Mouse (Mus musculus) embryonic facial prominence, embryonic 14.5 days (tissue): ENCODE results near the gene Prm1. TPM values are rescaled to one million over a fixed set of nuclear protein-coding genes. Genes with fewer than 3 reads are reported as not detected.

Experiments
- ATAC-seq: fragments of 200-750 bp; cut with Nextera tagmentation; 2 replicates; pipeline ENCODE4 v1.8.0; 2017; ENCODE audit warnings: low read depth, moderate number of reproducible peaks, moderate TSS enrichment
- DNase-seq: peaks from one replicate; pipeline ENCODE4 v3.0.0-alpha.2; 2015; ENCODE audit warnings: low spot score
- H3K27ac ChIP-seq: fragments of 300-500 bp; sonication (generic); replicated peaks from 2 replicates; pipeline ENCODE4 v1.5.1; 2014; ENCODE audit warnings: low read depth, mild to moderate bottlenecking, low read length, moderate library complexity
- H3K27me3 ChIP-seq: fragments of 300-500 bp; sonication (generic); replicated peaks from 2 replicates; pipeline ENCODE4 v1.6.1; 2014; ENCODE audit warnings: low read length; ENCODE audit not compliant: control insufficient read depth, insufficient read depth
- H3K36me3 ChIP-seq: fragments of 300-500 bp; sonication (generic); 2 replicates; pipeline ENCODE4 v1.6.1; 2014; ENCODE audit warnings: low read length, mixed read lengths; ENCODE audit not compliant: control insufficient read depth, insufficient read depth
- H3K4me1 ChIP-seq: fragments of 300-500 bp; sonication (generic); 2 replicates; pipeline ENCODE4 v1.6.1; 2014; ENCODE audit warnings: antibody characterized with exemption, low read length; ENCODE audit not compliant: control insufficient read depth, insufficient read depth
- H3K4me2 ChIP-seq: fragments of 300-500 bp; sonication (generic); 2 replicates; pipeline ENCODE4 v1.6.1; 2014; ENCODE audit warnings: low read depth, mild to moderate bottlenecking, low read length, moderate library complexity, mixed read lengths
- H3K4me3 ChIP-seq: fragments of 300-500 bp; sonication (generic); 2 replicates; pipeline ENCODE4 v1.5.1; 2014; ENCODE audit warnings: low read depth, mild to moderate bottlenecking, low read length
- H3K9ac ChIP-seq: fragments of 300-500 bp; sonication (generic); 2 replicates; pipeline ENCODE4 v1.6.1; 2014; ENCODE audit warnings: low read depth, mild to moderate bottlenecking, low read length, moderate library complexity, mixed read lengths
- H3K9me3 ChIP-seq: fragments of 300-500 bp; sonication (generic); 2 replicates; pipeline ENCODE4 v1.6.1; 2016; ENCODE audit warnings: low read length; ENCODE audit not compliant: control insufficient read depth
- WGBS: fragments of 180-500 bp; shearing (Covaris S2); extraction: QIAGEN DNeasy Blood & Tissue Kit; methylation state at CpG from one replicate; pipeline ENCODE4 v1.1.7; 2014; 5-methylcytosine and 5-hydroxymethylcytosine counted together
- polyA plus RNA-seq: library from polyadenylated mRNA; unstranded; fragments of >200 nt; fragmentation: Nextera tagmentation; extraction: Ambion mirVana; gene quantifications from 2 replicates; pipeline ENCODE4 v1.2.1, GENCODE M21; 2014

Gene Prm1
- polyA plus RNA-seq, 1 experiment from 2014 or later = not detected

DNA sequence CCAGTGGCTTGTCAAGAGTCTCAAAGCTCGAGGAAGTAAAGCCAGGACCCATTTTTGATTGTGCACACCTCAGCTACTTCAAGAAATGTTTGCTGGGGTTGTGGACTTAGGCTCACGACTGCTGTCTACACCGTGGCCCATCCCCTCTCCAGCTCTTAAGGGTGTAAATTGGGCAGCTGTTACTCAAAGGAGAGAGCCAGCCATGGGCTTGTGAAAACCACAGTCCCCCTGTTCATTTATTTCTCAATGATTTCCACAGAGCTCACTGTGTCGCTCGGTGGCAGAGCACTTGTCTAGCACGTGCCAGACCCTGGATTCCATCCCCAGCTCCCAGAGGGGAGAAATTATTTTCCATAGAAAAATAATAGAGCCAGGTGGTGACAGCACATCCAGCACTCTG lies 49.5 kb downstream of the Prm1 start:
- H3K36me3 ChIP-seq = no peaks in the 10 kb centered on the region
- H3K9me3 ChIP-seq = no peaks in the 10 kb centered on the region
- ATAC-seq (no peak), DNase-seq (no peak)
- no peaks in the 10 kb centered on the region for H3K4me1 ChIP-seq
- no peak overlapping the region for H3K4me2 ChIP-seq
- H3K9ac ChIP-seq = no peak overlapping the region
- H3K27me3 ChIP-seq = no peaks in the 10 kb centered on the region
- H3K4me3 ChIP-seq = no peak overlapping the region
- no peak overlapping the region for H3K27ac ChIP-seq
- WGBS = 71% methylated on average over 5 of the region's 6 CpGs

DNA sequence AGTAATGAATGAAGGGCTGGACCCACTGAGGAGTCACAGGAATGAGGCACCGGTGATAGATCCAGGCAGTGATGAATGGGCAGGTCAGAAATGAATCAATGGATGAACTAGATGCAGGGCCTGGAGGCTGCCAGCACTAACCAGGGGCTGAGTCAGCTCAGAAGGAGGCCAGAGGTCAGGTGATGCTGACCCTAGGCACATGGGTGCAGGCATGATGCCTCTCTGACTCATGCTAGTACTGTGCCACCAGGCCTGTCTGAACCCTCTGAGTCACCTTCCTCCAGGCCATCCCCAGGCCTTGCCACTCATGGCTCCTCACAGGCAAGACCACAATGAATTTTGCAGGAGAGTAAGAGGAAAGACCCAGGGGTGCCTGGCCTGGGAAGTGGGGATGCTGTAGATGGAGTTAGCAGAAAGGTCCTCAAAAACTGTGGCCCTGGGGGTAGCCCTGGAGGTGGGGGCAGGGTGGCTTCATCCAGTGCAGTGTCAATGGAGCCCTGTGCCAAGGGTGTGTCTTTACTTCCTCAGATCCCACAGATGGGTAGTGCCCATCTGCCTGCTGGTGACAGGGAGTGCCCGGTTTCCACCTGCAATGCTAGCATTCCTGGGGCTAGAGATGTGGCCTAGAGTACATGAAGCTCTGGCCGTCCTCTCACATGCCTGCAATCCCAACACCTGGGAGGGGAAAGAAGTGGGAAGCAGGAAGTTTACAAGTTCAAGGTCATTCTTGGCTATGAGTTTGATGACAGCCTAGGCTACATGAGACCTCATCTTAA lies 50.9 kb downstream of the Prm1 start:
- H3K4me2 ChIP-seq = no peak overlapping the region
- no peaks in the 10 kb centered on the region for H3K9me3 ChIP-seq
- no peaks in the 10 kb centered on the region for H3K36me3 ChIP-seq
- no peak overlapping the region for H3K9ac ChIP-seq
- no peaks in the 10 kb centered on the region for H3K4me1 ChIP-seq
- H3K4me3 ChIP-seq = no peak overlapping the region
- H3K27me3 ChIP-seq = no peaks in the 10 kb centered on the region
- H3K27ac ChIP-seq = no peak overlapping the region
- no peak for ATAC-seq
- 87% methylated on average over 3 of the region's 3 CpGs for WGBS
- DNase-seq = no peak

DNA sequence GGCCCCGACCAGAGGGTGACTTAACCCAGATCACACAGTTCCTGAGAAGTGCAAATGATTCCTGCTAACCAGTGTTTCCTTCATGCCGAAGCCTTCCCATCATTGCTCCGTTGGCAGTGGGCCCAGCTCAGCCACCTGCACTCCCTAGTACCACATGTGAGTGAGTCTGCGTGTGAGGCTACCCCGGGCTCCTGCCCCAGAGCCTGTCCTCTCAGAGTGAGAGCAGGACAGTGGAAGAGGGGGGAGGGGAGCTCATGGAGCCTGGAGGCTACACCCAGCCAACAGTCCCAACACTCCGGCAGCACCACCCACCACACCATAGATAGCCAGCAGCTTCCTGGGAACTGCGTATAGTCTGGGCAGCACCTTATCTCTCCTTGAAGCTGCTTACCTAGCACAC lies 55.8 kb downstream of the Prm1 start:
- peak; percentile 50; the same call in 1 of the 2 replicates for ATAC-seq

DNA sequence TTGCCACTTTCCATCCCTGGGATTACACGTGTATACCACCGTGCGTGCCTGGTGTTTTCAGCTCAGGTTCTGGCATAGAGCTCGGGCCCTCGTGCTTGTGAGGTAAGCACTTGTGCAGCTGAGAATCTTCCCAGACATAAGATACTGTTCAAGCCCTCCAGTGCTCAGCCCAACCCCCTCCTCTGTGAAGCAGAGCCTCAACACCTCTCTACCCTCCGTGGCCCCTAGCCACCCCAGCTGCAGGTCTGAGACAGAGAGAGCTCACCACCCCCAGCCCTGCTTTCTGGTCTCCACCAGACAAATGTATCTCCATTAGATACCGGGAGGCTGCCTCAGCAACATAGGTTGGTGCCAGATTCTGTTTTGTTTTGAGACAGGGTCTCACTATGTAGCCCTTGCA lies 56.4 kb downstream of the Prm1 start:
- H3K27me3 ChIP-seq = no peaks in the 10 kb centered on the region
- 0 out of 2 replicates have a peak, but pooled peaks have one; percentile 24 for ATAC-seq

More for the DNA sequence above, 55.8 kb downstream of the Prm1 start:
- Histone ChIP-seq H3K4me2 (no peak overlapping the region), H3K9me3 (no peaks in the 10 kb centered on the region), H3K27me3 (no peaks in the 10 kb centered on the region), H3K9ac (no peak overlapping the region), H3K27ac (no peak overlapping the region), H3K4me1 (peaks cover 3% of the 10 kb centered on the region; the same call in 1 of the 2 replicates), H3K36me3 (no peaks in the 10 kb centered on the region), H3K4me3 (no peak overlapping the region)
- WGBS = 47% methylated on average over 7 of the region's 7 CpGs
- peak; percentile 56 for DNase-seq

More for the DNA sequence above, 56.4 kb downstream of the Prm1 start:
- Histone ChIP-seq H3K9ac (no peak overlapping the region), H3K36me3 (no peaks in the 10 kb centered on the region), H3K4me1 (peaks cover 3% of the 10 kb centered on the region; the same call in 1 of the 2 replicates), H3K4me2 (no peak overlapping the region), H3K4me3 (no peak overlapping the region), H3K9me3 (no peaks in the 10 kb centered on the region), H3K27ac (no peak overlapping the region)
- 56% methylated on average over 7 of the region's 7 CpGs for WGBS
- DNase-seq = no peak

Other genes with a start within 250 kb of the Prm1 start
- 10.8 and 11.4 TPM in 2 replicates for gene Socs1, start 20.3 kb downstream of the Prm1 start, polyA plus RNA-seq
- not detected in 2 replicates for gene Tnp2, start 17.2 kb downstream of the Prm1 start, polyA plus RNA-seq
- not detected in 2 replicates for gene Prm3, start 14.9 kb downstream of the Prm1 start, polyA plus RNA-seq
- gene Prm2, start 9.7 kb downstream of the Prm1 start, polyA plus RNA-seq = not detected in 2 replicates
- not detected in 2 replicates for gene Gm11172, start 7.1 kb upstream of the Prm1 start, polyA plus RNA-seq
- 2.0 and 3.3 TPM in 2 replicates for gene Rmi2, start 29.2 kb upstream of the Prm1 start, polyA plus RNA-seq